Mouse (Mus musculus): ENCODE results near the gene Gm37240.
"Not testable (repeated sequence)": the region's sequence is repeated elsewhere in the genome, so short reads cannot be mapped to it uniquely, and the experiment has no call there.

The Gm37240 gene

GRCm38 (mm10) chr3:84652643-84653556 lies 1234.4 kb downstream of the Gm37240 start:
- no peak for DNase-seq (ENCODE audit: low read depth, low spot score)

- DNase-seq (ENCODE audit: low read depth, low spot score) = no peak
These were observed 1237.6 kb downstream of the Gm37240 start for GRCm38 (mm10) chr3:84649578-84650327.

DNA sequence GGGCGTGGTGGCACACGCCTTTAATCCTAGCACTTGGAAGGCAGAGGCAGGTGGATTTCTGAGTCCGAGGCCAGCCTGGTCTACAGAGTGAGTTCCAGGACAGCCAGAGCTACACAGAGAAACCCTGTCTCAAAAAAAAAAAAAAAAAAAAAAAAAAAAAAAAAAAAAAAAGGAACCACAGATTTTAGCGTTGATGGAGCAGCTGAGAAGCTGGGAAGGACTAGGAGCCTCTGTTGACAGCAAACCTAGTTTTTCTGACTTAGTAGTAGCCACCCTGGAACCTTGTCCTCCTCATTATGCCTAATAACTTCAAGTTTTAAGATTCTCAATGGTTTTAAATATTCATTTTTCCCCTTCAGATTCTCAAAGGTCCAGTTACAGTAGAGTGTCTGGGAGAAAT lies 1239.2 kb downstream of the Gm37240 start:
- DNase-seq (ENCODE audit: low read depth, low spot score) = not testable (repeated sequence)

DNA sequence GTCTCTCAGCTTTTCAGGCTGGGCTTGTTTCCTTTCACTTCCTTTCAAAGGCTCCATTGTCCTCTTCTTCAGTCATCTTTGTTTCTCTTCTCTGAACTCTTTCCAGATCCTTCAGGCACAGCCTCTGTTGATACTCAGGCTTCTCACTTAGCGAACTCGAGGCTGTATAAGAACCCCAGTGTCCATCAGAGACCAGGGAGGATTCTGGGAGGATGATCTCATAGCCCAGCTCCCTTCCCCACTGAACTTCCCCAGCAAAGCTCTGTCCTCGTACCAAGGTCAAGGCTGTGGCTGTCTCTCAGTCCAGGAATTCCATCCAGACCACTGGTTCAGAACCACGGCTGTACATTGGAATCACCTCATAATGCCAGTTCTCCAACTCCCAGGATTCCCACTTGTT lies 1239.7 kb downstream of the Gm37240 start:
- DNase-seq (ENCODE audit: low read depth, low spot score) = no peak

DNA sequence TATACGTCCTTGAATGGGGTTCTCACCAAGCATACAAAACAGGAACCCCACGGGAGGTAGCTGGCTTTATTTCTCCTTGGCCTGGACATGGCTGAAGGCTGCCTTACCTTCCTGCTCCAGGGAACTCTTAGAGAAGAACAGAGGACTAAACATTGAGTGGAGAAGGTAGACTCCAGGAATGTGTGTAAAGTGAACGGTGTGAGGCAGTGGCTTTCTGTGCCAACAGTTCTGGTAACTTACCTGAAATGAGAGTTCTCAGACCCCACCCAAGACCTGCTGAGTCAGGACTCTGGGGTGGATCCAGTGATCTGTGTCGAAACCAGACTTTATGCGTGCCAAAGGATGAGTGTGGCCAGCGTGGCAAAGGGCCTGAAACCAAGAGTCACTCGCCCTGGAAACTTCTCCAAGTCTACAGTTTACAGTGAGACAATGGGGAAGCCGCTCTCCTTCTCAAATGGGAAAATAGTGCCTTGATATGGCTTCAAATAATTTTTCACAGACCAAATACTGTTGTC lies 1240.9 kb downstream of the Gm37240 start:
- DNase-seq (ENCODE audit: low read depth, low spot score) = no peak

DNA sequence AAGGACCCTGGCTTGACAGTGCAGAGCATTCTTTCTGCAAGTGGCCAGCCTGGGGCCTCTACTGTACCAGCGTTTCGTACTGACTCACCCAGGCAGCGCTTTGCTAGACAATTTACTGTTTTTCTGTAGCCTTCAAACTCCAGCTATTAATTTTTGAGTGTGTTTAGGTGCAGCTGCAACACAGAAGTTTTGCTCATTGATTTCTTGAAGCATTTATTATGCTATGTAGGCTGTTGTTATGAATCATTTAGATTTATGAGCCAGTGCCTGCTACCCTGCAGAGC lies 1241.4 kb downstream of the Gm37240 start:
- no peak for DNase-seq (ENCODE audit: low read depth, low spot score)

GRCm38 (mm10) chr3:84645156-84646006 lies 1241.9 kb downstream of the Gm37240 start:
- no peak for DNase-seq (ENCODE audit: low read depth, low spot score)

DNA sequence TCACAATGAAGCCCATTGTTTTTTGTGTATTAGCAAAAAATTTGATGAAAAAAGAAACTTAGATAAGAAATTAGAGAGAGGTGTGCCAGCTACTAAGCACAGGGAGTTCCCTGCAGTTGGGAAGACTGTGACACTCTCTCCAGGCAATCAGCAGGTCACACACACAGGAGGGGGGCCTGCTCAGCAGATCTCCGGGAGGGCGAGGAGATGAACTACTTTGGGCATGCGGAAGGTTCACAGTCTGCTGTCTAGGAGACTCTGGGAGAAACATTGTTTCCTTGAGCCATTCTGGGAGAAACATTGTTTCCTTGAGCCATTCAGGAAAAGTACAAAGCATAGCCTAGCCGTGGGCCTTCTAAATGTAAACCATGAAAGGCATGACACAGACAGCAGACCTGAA lies 1244.4 kb downstream of the Gm37240 start:
- DNase-seq (ENCODE audit: low read depth, low spot score) = no peak

DNA sequence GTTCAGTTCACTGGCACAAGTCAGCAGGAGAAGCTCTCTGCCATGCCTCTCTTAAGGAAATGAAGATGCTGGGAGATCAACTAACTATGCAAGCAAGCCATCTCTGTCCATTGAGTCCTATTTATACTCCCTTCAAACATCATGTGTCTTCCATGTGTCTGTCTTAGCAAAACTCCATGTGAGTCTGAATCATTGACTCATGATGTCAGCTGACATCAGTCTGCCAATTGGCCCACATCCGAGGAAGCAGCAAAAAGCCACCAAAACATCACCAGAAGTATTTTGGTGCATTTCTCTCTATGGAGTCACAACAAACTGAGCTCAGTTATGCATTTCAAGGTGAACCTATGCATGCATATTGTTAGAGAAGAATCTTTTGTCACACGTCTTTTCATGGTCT lies 1245.9 kb downstream of the Gm37240 start:
- no peak for DNase-seq (ENCODE audit: low read depth, low spot score)

DNA sequence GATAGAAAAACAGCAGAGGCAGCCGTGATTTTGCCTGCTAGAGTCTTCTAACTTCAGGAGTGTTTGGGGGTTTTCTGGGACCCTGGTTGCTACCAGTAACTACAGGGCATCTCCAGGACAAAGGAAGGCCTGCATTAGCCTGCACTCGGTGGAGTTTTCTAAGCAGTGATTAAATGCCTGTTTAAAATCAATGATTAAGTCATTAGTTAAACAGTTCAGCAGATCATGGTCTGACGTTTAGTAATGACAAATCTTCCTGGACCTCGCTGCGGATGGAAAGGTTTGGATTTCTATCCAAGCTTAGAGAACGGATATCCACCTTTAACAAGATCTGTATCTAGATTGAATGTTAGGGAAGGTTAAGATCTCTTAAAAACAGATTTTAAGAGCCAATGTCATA lies 1246.8 kb downstream of the Gm37240 start:
- no peak for DNase-seq (ENCODE audit: low read depth, low spot score)

DNA sequence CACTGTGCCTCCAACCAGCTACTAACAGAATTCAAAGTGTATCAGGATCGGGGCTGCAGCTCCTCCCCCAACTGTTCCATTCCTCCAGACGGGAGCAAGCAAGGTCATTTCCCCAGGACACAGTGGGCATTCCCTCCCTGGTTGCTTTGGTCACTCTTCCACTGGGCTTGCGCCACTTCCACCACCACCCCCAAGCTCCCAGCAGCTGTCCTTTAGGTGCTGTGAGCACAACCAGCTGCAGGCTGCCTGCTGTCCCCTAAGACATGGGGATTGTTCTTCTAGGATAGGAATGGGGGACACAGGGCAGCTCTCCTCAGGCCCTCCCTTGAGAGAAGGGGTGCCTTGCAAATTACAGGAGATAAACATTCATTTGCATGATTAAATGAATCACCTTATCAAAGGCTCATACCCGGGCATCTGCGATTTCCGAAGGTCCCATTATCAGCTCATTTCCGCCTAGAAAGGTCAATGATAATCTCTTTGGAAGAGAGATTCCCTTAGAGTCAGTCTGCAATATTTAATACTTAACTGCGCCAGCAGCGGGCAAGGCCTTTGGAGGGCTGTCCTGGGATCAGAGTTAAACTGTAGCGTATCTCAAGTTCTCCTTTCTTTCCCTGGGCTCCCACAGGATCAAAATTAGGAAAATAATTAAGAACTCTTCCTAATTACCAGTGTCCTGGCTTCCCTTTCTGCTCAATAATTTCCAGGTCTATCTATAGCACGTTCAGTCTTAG lies 1247.4 kb downstream of the Gm37240 start:
- DNase-seq (ENCODE audit: low read depth, low spot score) = no peak

- DNase-seq (ENCODE audit: low read depth, low spot score) = no peak
These were observed 1248.5 kb downstream of the Gm37240 start for GRCm38 (mm10) chr3:84638858-84639257.

- no peak for DNase-seq (ENCODE audit: low read depth, low spot score)
These were observed 1249.3 kb downstream of the Gm37240 start for GRCm38 (mm10) chr3:84637890-84638578.

- no peak for DNase-seq (ENCODE audit: low read depth, low spot score)
These were observed 1250.2 kb downstream of the Gm37240 start for GRCm38 (mm10) chr3:84637095-84637494.

DNA sequence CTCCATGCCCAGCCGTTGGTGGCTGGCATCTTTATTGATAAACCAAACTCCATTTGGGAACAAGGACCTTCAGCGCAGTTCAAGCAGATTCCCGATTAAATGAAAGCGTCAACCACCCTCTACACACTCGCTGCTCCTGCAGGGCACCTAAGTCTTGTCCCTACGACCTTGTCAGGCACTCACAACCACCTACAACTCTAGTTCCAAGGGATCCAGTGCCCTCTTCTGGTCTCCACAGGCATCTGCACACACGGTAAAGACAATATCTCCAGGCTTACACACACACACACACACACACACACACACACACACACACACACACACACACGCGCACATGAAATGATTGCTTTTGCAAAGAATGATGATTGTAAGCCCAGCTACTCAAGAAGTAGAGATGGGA lies 1255.7 kb downstream of the Gm37240 start:
- no peak for DNase-seq (ENCODE audit: low read depth, low spot score)

GRCm38 (mm10) chr3:84622026-84622425 lies 1265.3 kb downstream of the Gm37240 start:
- DNase-seq (ENCODE audit: low read depth, low spot score) = no peak

- no peak for DNase-seq (ENCODE audit: low read depth, low spot score)
These were observed 1267.6 kb downstream of the Gm37240 start for GRCm38 (mm10) chr3:84619725-84620124.

- no peak for DNase-seq (ENCODE audit: low read depth, low spot score)
These were observed 1268.3 kb downstream of the Gm37240 start for GRCm38 (mm10) chr3:84619056-84619455.

DNA sequence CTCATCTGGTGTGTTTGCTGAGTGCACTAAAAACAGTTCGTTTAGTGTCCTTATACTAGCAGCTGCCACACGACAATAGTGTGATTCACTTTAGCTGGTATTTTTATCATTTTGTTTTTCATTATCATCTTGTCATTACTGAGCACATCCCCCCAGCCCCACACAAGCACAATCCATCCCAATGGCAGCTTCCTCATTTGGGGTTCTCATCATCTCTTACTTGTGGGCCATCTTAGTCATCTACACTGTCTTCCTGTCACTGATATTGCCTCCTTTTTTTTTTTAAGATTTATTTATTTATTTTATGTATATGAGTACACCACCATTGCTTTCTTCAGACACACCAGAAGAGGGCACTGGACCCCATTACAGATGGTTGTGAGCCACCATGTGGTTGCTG lies 1268.7 kb downstream of the Gm37240 start:
- DNase-seq (ENCODE audit: low read depth, low spot score) = no peak

GRCm38 (mm10) chr3:84615856-84616225 lies 1271.5 kb downstream of the Gm37240 start:
- no peak for DNase-seq (ENCODE audit: low read depth, low spot score)

All from retina, adult 2 months (tissue).